24 mouse cellular contexts compared by ENCODE assay signal in genomic region chr16:29544829-29545228, GRCm38 (mm10). TPM values are rescaled to one million over a fixed set of nuclear protein-coding genes. Genes with fewer than 3 reads are reported as not detected.
A peak's percentile ranks its signal among the peaks of the same experiment; 100 is the strongest.
DNase-seq lines count a peak whose midpoint lies in the region; ATAC-seq and TF ChIP-seq lines count a peak whose summit lies in the region.
"Had no signal": no experiment of that assay in that cellular context is flagged by ENCODE, and none has a peak within 500 bp of the region (broad histone marks: within the 10 kb centered on the region; RNA-seq: fewer than 3 reads in every experiment).

Atp13a4 (minus strand) TSS chr16:29544864.

- H3K4me1 ChIP-seq in cortical plate, adult 2 months (ENCODE audit: control insufficient read depth, insufficient read depth, low read length): no peaks in the 10 kb centered on the region
- H3K4me1 ChIP-seq in stomach, postnatal 0 days (replicated peaks; ENCODE audit: control insufficient read depth, insufficient read depth): no peaks in the 10 kb centered on the region
- no peaks in the 10 kb centered on the region for H3K4me1 ChIP-seq in midbrain, embryonic 13.5 days (replicated peaks)
- H3K4me1 ChIP-seq: embryonic facial prominence, embryonic 15.5 days; forebrain, embryonic 10.5 days; liver, embryonic 13.5 days; lung, embryonic 15.5 days; midbrain, embryonic 15.5 days had no signal

- no peaks in the 10 kb centered on the region for H3K9me3 ChIP-seq in stomach, postnatal 0 days (ENCODE audit: control insufficient read depth, low read length)
- no peaks in the 10 kb centered on the region for H3K9me3 ChIP-seq in midbrain, embryonic 13.5 days
- H3K9me3 ChIP-seq: embryonic facial prominence, embryonic 15.5 days; forebrain, embryonic 10.5 days; liver, embryonic 13.5 days; lung, embryonic 15.5 days; midbrain, embryonic 15.5 days had no signal

- peak; percentile 40; the same call in 1 of the 2 replicates for ATAC-seq in stomach, postnatal 0 days (ENCODE audit: low FRiP score, low TSS enrichment)
- no peak for ATAC-seq in midbrain, embryonic 13.5 days
- ATAC-seq: activated CD4-positive, CD25-positive, alpha-beta regulatory T cell, adult 4 months; hindbrain, postnatal 0 days; midbrain, embryonic 15.5 days; Patski had no signal

- H3K4me2 ChIP-seq in stomach, postnatal 0 days (replicated peaks; ENCODE audit: low read depth): no peak within 1 kb of the TSS
- no peak within 1 kb of the TSS for H3K4me2 ChIP-seq in midbrain, embryonic 13.5 days (replicated peaks)
- H3K4me2 ChIP-seq: embryonic facial prominence, embryonic 15.5 days; liver, embryonic 13.5 days; lung, embryonic 15.5 days; midbrain, embryonic 15.5 days had no signal

- no peaks in the 10 kb centered on the region for H3K36me3 ChIP-seq in stomach, postnatal 0 days (ENCODE audit: control insufficient read depth, insufficient read depth, low read length)
- H3K36me3 ChIP-seq in midbrain, embryonic 13.5 days: no peaks in the 10 kb centered on the region
- H3K36me3 ChIP-seq: embryonic facial prominence, embryonic 15.5 days; forebrain, embryonic 10.5 days; liver, embryonic 13.5 days; lung, embryonic 15.5 days; midbrain, embryonic 15.5 days had no signal

- TF ChIP-seq CTCF in cortical plate, adult 2 months (IDR thresholded peaks at IDR 0.05; ENCODE audit: extremely low read depth, insufficient read depth, low read length): no peak
- no peak for TF ChIP-seq CTCF in stomach, postnatal 0 days (IDR thresholded peaks at IDR 0.05; ENCODE audit: low read depth)

- H3K4me3 ChIP-seq in cortical plate, adult 2 months (ENCODE audit: insufficient read depth, low read length): no peak within 1 kb of the TSS
- H3K4me3 ChIP-seq in stomach, postnatal 0 days (ENCODE audit: low read depth, low read length): no peak within 1 kb of the TSS
- H3K4me3 ChIP-seq in midbrain, embryonic 13.5 days (replicated peaks): no peak within 1 kb of the TSS
- H3K4me3 ChIP-seq: embryonic facial prominence, embryonic 15.5 days; forebrain, embryonic 10.5 days; liver, embryonic 13.5 days; lung, embryonic 15.5 days; midbrain, embryonic 15.5 days had no signal

- no peak for DNase-seq in left cerebral cortex, adult 8-10 months (ENCODE audit: low spot score in 2 of 2)
- no peak for DNase-seq in left cerebral cortex, adult 9 months (ENCODE audit: low spot score in 2 of 2)
- DNase-seq in adrenal gland, adult 2 months: peak; percentile 71
- no peak for DNase-seq in stomach, postnatal 0 days (ENCODE audit: low spot score)
- DNase-seq in gastrocnemius, postnatal 25 days: no peak
- DNase-seq: cerebellum, adult 8-10 months; gastrocnemius, postnatal 10 days; heart, postnatal 4 days; kidney, adult 18-20 months; kidney, postnatal 14 days; liver, embryonic 13.5 days; thymus, postnatal 14 days had no signal

- no peak for TF ChIP-seq EP300 in stomach, postnatal 0 days (optimal IDR thresholded peaks at IDR 0.05)

- no peak within 1 kb of the TSS for H3K9ac ChIP-seq in stomach, postnatal 0 days (ENCODE audit: low read length)
- no peak within 1 kb of the TSS for H3K9ac ChIP-seq in midbrain, embryonic 13.5 days (replicated peaks)
- H3K9ac ChIP-seq: embryonic facial prominence, embryonic 15.5 days; liver, embryonic 13.5 days; lung, embryonic 15.5 days; midbrain, embryonic 15.5 days had no signal

- H3K27ac ChIP-seq in cortical plate, adult 2 months (ENCODE audit: insufficient read depth, low read length): no peak within 1 kb of the TSS
- H3K27ac ChIP-seq in stomach, postnatal 0 days (replicated peaks): no peak within 1 kb of the TSS
- no peak within 1 kb of the TSS for H3K27ac ChIP-seq in midbrain, embryonic 13.5 days
- H3K27ac ChIP-seq: embryonic facial prominence, embryonic 15.5 days; forebrain, embryonic 10.5 days; hindbrain, postnatal 0 days; liver, embryonic 13.5 days; lung, embryonic 15.5 days; midbrain, embryonic 15.5 days had no signal

- WGBS in stomach, postnatal 0 days: 67% methylated on average over 11 of the region's 11 CpGs
- WGBS in midbrain, embryonic 13.5 days: 91% methylated on average over 11 of the region's 11 CpGs

- TF ChIP-seq POLR2A in cortical plate, adult 2 months (IDR thresholded peaks at IDR 0.05; ENCODE audit: extremely low read depth, insufficient read depth, low read length): no peak

- H3K27me3 ChIP-seq in stomach, postnatal 0 days (ENCODE audit: control insufficient read depth, insufficient read depth, low read length): no peaks in the 10 kb centered on the region
- H3K27me3 ChIP-seq in midbrain, embryonic 13.5 days: no peaks in the 10 kb centered on the region
- H3K27me3 ChIP-seq: embryonic facial prominence, embryonic 15.5 days; liver, embryonic 13.5 days; lung, embryonic 15.5 days; midbrain, embryonic 15.5 days had no signal

RNA-seq across cellular contexts. Expression of gene Atp13a4, which starts in this region (rescaled TPM):
- 10 to 100 TPM in 3 of 4 experiments, 1 to 10 TPM in 1; 9.8 to 13.3 (median 12.3) TPM for total RNA-seq in left cerebral cortex, adult 8-10 months (2022)
- total RNA-seq in adrenal gland, adult 2 months (2021): not detected
- polyA plus RNA-seq in adrenal gland, adult 2 months (2012; rRNA removed): not detected in 2 replicates
- polyA plus RNA-seq in cortical plate, adult 2 months (2012; rRNA removed): 15.6 and 17.9 TPM in 2 replicates
- polyA plus RNA-seq in stomach, postnatal 0 days (2015; fragmentation: Nextera tagmentation; extraction: Ambion mirVana): 1.5 and 1.7 TPM in 2 replicates
- polyA plus RNA-seq in midbrain, embryonic 13.5 days (2015; fragmentation: Nextera tagmentation; extraction: Ambion mirVana): 0.42 and 0.61 TPM in 2 replicates
- not detected for total RNA-seq in gastrocnemius, postnatal 25 days (2021)
- total RNA-seq: gastrocnemius, postnatal 10 days; heart, postnatal 4 days; neutrophil, adult 5-6 weeks had no signal
- polyA plus RNA-seq: activated CD4-positive, CD25-positive, alpha-beta regulatory T cell, adult 4 months; heart, embryonic 14.5 days; limb, embryonic 11.5 days; liver, embryonic 13.5 days; Patski had no signal

Comparison
In these comparisons a context has a peak if more than half of its experiments do, and no peak if none do; other contexts are left out.
1. RNA of gene Atp13a4 (total RNA-seq): 9.8 to 13.3 TPM in left cerebral cortex, adult 8-10 months; not detected in adrenal gland, adult 2 months and not detected in gastrocnemius, postnatal 25 days; every median in the first group is over 10 times any median in the second.
2. Peak in DNase-seq in adrenal gland, adult 2 months; RNA of the gene not detected or under 1 TPM.